In genomic region chr17:74186197-74186596, GRCm38 (mm10) we compare ENCODE assay signal across 8 mouse cellular contexts.
DNase-seq lines count a peak whose midpoint lies in the region.

No protein-coding gene starts in this region.

- peak; percentile 34 for DNase-seq in kidney, postnatal 10 days
- DNase-seq in kidney, adult 11 months: no peak
- peak; percentile 24 for DNase-seq in CD4-positive helper T cell, adult 2 months (ENCODE audit: low read depth, low spot score)
- peak; percentile 40 for DNase-seq in NIH3T3 (ENCODE audit: low read depth)
- peak; percentile 18 for DNase-seq in lung, postnatal 25 days (ENCODE audit: low spot score)
- DNase-seq in c-Kit-positive CD71-positive TER-119-positive erythroid progenitor cells, embryonic 14.5 days (ENCODE audit: low spot score): no peak
- no peak for DNase-seq in left cerebral cortex, adult 18-20 months (ENCODE audit: low spot score in 2 of 2)
- DNase-seq in gastrocnemius, postnatal 4 days (ENCODE audit: low spot score in 2 of 2): no peak

Comparison
In these comparisons a context has a peak if more than half of its experiments do, and no peak if none do; other contexts are left out.
1. DNase-seq: peak in kidney, postnatal 10 days (single experiment), CD4-positive helper T cell, adult 2 months (single experiment), NIH3T3 (single experiment) and lung, postnatal 25 days (single experiment); none in kidney, adult 11 months (single experiment), c-Kit-positive CD71-positive TER-119-positive erythroid progenitor cells, embryonic 14.5 days (single experiment), left cerebral cortex, adult 18-20 months (0 of 2) and gastrocnemius, postnatal 4 days (0 of 2).